Mouse (Mus musculus): ENCODE results near the gene Pla2g4a.

GRCm38 (mm10) chr1:149937825-149938224 lies 23.3 kb downstream of the Pla2g4a start:
- TF ChIP-seq POLR2A (IDR thresholded peaks at IDR 0.05; ENCODE audit: low read depth, low read length) (no peak), CTCF (IDR thresholded peaks at IDR 0.05; ENCODE audit: borderline replicate concordance, insufficient read depth, low read length) (no peak)

Measured in embryonic fibroblast, embryonic 13.5 days (primary cell).